Mouse (Mus musculus): ENCODE measurements around the gene Tap1.

The Tap1 gene

GRCm38 (mm10) chr17:34237741-34238140 lies 50.4 kb downstream of the Tap1 start:
- DNase-seq = no peak

- peak in 1 of 2 experiments; percentile 18 for DNase-seq
Observed at GRCm38 (mm10) chr17:34238706-34239105, 51.4 kb downstream of the Tap1 start, which contains the start of gene H2-Ob. TSS of gene H2-Ob (plus strand) at chr17:34238903.

- DNase-seq = no peak
Observed at GRCm38 (mm10) chr17:34239601-34240041, 52.3 kb downstream of the Tap1 start.

- DNase-seq = no peak
Observed at GRCm38 (mm10) chr17:34240366-34240765, 53.0 kb downstream of the Tap1 start.

- DNase-seq = no peak
Observed at GRCm38 (mm10) chr17:34240916-34241315, 53.6 kb downstream of the Tap1 start.

- DNase-seq = no peak
Observed at GRCm38 (mm10) chr17:34244656-34245055, 57.3 kb downstream of the Tap1 start.
